Mouse (Mus musculus) common myeloid progenitor, adult 5-6 weeks (primary cell): Measurements from ENCODE around the gene Cdc42bpg. TPM values are rescaled to one million over a fixed set of nuclear protein-coding genes. Genes with fewer than 3 reads are reported as not detected.
"Not testable (repeated sequence)": the region's sequence is repeated elsewhere in the genome, so short reads cannot be mapped to it uniquely, and the experiment has no call there.

Source experiments
- ATAC-seq: replicated peaks from 2 replicates; pipeline ENCODE4 v1.8.0; 2016; ENCODE audit warnings: low read depth, mild to moderate bottlenecking, moderate TSS enrichment, inconsistent platforms; ENCODE audit not compliant: poor library complexity, severe bottlenecking
- total RNA-seq: library from RNA; stranded (forward); fragments of 200-1000, 187-1606 nt; gene quantifications from 2 replicates; pipeline ENCODE4 v1.2.3, GENCODE M21; 2017

The Cdc42bpg gene
- total RNA-seq, 1 experiment from 2014 or later = 2.9 TPM

DNA sequence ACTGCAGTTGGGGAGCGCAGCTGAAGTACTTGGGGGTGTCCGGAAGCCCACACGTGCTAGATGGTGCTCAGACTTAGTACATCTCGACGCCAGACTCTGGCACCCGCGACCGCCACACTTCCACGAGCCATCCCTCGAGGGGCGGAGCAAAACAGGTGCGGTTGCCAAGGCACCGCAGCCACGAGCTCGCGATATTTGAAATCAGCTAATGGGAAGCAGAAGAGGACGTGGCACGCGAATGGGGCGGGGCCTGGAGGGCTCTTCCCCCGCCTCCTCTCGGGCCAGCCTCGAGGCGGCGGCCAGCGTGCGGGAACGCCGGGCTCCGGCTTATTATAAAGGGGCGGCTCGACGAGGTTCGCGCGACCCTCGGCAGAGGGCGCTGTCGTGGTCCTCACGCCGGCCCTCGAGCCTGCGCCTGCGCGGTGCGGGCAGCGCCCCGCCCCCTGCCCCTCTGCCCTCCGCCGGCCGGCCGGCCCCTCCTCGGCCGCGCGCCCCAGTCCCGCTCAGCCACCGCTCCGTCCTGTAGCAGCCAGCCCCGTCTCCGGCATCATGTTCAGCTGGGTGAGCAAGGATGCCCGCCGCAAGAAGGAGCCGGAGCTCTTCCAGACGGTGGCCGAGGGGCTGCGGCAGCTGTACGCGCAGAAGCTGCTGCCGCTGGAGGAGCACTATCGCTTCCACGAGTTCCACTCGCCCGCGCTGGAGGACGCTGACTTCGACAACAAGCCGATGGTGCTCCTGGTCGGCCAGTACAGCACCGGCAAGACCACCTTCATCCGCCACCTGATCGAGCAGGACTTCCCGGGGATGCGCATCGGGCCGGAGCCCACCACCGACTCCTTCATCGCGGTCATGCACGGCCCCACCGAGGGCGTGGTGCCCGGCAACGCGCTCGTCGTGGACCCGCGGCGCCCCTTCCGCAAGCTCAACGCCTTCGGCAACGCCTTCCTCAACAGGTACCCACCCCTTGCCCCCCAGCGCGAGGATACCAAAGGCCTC, 29.5 kb upstream of the Cdc42bpg start, which contains the start of gene Ehd1:
Gene Ehd1 (plus strand): TSS at position 300 of the 996 bp plus-strand sequence.
- ATAC-seq = peak; percentile 91

DNA sequence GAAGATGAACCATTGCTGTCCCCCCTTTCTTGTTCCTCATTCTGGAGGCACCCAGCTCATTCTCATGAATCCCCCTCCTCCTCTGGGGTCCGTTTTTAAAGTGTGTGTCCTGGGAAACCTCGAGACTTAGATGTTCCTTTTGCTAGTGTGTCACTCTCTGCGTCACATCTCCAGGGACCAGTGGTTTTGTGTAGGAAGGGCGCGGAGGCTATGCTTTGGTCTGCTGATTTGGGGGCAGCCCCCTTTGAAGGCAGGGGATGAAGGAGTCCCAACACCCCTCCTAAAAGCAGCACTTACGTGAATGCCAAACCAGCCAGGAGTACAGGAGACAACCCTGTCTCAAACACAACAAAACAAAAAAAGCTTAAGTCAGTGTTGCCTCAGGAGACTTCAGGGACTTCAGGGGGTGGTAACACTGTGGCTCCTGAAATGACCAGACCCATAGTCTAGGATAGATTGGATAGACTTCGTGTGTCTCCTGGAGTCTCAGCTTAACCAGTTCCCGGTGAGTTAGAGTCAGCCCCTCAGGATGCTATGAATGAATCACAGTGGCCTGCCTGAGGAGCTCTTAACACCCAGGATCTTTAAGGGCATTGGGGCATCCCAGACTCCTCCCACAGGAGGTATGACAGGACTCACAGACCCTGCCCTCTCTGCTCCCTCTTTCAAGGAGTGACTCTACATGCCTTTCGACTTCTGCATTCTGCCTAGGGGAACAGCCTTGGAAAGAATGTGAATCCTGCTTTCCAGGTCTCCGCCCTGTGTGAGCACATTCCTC, 28.4 kb upstream of the Cdc42bpg start:
- peak; percentile 16; the same call in 1 of the 2 replicates for ATAC-seq

DNA sequence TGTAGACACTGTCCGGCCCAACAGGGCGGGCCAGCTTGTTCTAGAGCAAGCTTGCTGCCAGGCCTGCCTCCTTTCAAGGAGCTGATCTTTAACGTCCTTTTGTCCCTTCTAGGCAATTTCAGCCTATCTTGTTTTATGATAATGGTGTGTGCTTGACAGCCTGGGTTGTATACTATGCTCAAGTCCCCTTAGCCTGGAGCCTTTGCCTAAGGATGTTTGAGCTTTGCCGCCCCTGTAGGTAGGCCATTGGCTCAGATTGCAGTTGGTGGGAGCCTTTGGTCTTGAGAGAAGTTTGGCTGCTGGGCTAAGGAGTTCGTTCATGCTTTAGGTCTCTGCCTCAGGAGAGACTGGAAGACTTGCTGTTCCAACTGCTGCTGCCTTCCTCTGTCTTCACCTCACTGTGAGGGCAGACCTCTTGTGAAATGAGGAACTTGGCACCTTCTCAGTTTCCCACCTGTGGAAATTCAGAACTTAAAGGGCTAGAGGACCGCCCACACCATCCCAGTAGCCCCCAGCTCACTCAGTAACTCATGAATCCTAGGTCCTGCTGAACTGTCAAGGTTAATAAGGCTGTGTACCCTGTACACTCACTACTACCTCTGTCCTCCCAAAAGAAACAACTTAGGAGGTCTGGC, 27.7 kb upstream of the Cdc42bpg start:
- ATAC-seq = no peak

GRCm38 (mm10) chr19:6279481-6280144, 26.6 kb upstream of the Cdc42bpg start:
- ATAC-seq = no peak

DNA sequence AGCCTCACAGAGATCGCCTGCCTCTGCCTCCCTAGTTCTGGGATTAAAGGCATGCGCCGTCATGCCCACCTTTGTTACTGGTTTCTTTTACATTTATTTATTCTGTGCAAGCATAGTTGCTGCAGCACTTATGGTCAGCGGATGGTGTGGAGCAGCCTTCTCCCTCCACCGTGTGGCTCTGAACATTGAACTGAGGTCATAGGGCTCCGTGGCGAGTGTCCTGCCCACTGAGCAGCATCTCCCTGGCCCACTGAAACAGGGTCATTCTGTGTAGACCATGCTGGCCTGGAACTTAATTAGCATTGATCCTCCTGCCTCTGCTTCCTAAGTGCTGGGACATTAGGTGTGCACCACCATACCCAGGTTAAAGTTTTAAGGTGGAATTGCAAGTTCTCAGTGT, 25.7 kb upstream of the Cdc42bpg start:
- ATAC-seq = no peak

- ATAC-seq = no peak
Observed at GRCm38 (mm10) chr19:6281122-6282020, 24.9 kb upstream of the Cdc42bpg start.

DNA sequence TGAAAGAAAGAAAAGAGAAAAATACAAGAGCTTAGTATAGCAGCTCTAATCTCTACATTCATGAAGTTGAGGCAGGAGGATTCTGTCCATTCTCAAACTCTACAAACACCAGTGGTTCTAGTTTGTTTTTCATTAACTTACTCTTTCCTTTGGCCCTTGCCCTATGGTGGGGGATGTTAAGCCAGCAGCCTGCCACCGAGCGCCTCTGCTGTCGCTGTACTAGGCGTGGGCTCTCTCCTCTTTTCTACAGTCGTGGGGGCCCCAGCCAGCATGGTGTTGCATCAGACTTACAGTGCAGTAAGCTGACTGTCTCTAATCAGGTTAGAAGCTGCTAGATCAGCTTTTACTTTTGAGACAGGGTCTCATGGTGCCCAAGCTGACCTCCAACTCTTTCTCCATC, 23.3 kb upstream of the Cdc42bpg start:
- ATAC-seq = no peak

DNA sequence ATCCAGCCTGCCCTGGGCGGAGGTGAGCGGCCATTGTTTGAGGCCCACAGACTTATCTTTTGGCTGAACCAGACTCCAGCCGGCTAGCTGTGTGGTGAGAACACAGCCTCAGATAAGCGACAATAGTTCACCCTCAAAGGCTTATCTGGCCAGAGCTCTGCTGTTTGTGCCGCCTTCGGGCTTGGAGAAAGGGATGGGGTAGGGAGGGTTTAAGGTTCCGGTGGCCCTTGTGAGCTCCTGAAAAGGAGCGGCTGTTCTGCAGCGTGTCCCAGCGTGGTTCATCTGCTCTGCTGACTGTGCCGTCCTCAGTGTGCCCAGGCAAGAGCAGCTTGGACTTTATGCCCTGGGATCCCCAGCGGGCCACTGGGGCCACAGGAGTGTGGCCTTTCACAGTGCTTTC, 21.8 kb upstream of the Cdc42bpg start:
- ATAC-seq = peak; percentile 82

- no peak for ATAC-seq
Observed at GRCm38 (mm10) chr19:6285226-6285625, 21.0 kb upstream of the Cdc42bpg start.

- ATAC-seq = 0 out of 2 replicates have a peak, but pooled peaks have one; percentile 6
Observed at GRCm38 (mm10) chr19:6285632-6286433, 20.4 kb upstream of the Cdc42bpg start.

- ATAC-seq = no peak
Observed at GRCm38 (mm10) chr19:6286434-6287401, 19.5 kb upstream of the Cdc42bpg start.

- no peak for ATAC-seq
Observed at GRCm38 (mm10) chr19:6288236-6288894, 17.9 kb upstream of the Cdc42bpg start.

GRCm38 (mm10) chr19:6289696-6290238, 16.5 kb upstream of the Cdc42bpg start:
- no peak for ATAC-seq

DNA sequence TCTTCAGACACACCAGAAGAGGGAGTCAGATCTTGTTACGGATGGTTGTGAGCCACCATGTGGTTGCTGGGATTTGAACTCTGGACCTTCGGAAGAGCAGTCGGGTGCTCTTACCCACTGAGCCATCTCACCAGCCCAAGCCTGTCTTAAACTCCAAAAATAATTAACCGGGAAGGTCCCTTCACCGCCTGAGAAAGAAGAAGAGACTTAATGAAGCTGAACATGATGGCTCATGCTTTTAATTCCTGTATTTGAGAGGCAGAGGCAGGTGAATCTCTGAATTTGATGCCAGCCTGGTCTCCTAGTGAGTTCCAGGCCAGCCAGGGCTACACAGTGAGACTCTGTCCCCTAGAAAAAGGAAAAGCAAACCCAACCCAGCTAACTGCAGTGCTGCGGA, 15.5 kb upstream of the Cdc42bpg start:
- ATAC-seq = not testable (repeated sequence)

GRCm38 (mm10) chr19:6291117-6291781, 15.0 kb upstream of the Cdc42bpg start:
- ATAC-seq = no peak

DNA sequence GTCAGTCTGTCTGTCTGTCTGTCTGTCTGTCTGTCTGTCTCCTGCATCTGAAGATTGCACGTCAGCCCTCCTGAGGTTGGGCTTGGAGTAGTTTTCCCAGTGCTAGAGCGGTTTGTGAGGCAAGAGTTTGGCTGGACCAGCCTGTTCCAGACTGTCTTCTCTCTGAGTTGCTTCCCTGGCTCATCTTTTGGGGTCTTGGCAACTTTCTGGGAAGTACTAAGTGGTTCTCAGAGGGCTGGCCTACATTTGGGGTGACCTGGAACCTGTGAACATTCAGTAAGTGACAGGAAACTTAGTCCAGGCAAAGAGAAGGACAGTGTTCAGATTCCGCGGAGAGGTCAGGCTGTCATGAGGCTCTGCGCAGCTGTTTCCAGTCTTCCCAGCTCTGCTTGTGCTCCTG, 14.0 kb upstream of the Cdc42bpg start:
- ATAC-seq = no peak
